Mouse (Mus musculus): ENCODE results near the gene Ganab.

DNA sequence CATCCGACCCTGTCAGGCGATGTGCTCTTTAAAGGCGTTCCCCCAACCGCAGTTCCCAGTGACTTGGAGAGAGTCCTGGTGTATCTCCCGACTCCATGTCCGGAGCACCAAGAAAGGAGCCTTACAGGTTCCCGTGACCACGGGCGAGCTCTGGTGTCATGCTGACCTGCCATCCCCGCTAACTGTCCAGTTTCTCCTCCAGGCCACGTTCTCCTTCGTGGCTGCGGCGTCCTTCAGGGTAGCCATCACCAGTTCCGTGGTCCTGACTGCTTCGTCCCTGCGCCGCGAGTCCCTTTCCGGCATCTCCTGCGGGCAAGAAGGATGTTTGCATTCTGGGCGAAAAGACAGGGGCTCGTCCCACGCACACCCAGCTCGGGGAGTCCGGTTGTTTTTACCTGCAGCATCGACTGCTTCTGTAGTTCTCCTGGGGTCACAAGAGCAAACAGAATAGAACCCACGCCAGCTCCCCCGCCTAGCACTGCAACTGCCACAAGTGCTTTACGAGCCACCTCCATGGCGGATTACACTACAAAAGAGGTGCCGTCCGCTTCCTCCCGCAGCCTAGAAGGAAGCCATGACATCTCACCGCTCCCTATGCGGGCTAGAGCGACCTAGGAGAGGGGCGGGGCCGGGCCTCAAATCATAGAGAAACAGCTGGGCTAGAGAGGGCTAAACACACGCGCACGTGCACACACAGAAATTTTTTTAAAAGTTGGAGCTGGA, 17.4 kb upstream of the Ganab start, which contains the start of gene Uqcc3:
- TF ChIP-seq CTCF (IDR thresholded peaks at IDR 0.05): no peak
- TF ChIP-seq EP300 (IDR thresholded peaks at IDR 0.05): 0 out of 2 replicates have a peak, but pooled peaks have one; percentile 12

Measured in lung, postnatal 0 days (tissue).